Comparison of ENCODE assay signal across 9 mouse cellular contexts in the genomic region with DNA sequence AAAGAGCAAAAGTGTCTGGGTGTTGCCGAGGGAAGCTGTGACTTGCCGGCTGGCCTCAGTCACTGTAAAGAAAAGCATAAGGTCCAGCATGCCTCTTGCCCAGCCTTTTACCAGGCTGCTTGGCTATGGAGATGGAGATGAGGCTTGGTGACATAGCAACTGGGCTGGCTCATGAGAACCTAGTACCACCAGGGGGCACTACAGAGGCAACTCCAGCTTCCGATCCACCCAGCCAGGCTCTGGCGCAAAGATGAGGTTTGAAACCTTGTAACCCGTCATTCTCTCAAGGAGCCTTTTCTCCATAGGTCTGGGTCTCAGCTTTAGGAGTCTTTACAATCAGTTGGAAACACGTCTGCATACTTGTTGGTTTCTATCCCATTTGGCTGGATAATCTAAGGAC.
DNase-seq lines count a peak whose midpoint lies in the region; ATAC-seq lines count a peak whose summit lies in the region.
"Had no signal": no experiment of that assay in that cellular context is flagged by ENCODE, and none has a peak within 500 bp of the region (broad histone marks: within the 10 kb centered on the region; RNA-seq: fewer than 3 reads in every experiment).

No protein-coding gene starts in this region.

- H3K9ac ChIP-seq in forebrain, embryonic 12.5 days: no peak overlapping the region

- DNase-seq in R1 (ENCODE audit: low read depth, low spot score) (peak; percentile 80), MN1 (ENCODE audit: low spot score) (no peak)
- DNase-seq in c-Kit-positive CD71-negative TER-119-negative erythroid progenitor cells, embryonic 14.5 days (ENCODE audit: low read depth): peak; percentile 60
- peak; percentile 83 to 86 for DNase-seq in layer of hippocampus, postnatal 10 days (ENCODE audit: low spot score in 2 of 2)
- DNase-seq in right cerebral cortex, adult 18-20 months: peak; percentile 81

- ATAC-seq in forebrain, embryonic 12.5 days (ENCODE audit: low FRiP score): 0 out of 2 replicates have a peak, but pooled peaks have one; percentile 44
- peak; percentile 79 to 83 for ATAC-seq in hematopoietic stem cell, adult 5-6 weeks (replicated peaks in 1 of 2; ENCODE audit: insufficient read depth in 1 of 2, low FRiP score in 2 of 2, low TSS enrichment in 1 of 2, low read depth in 1 of 2, poor library complexity in 2 of 2, severe bottlenecking in 2 of 2)
- ATAC-seq in megakaryocyte, adult 5-6 weeks (ENCODE audit: poor library complexity, severe bottlenecking): peak; percentile 96

- H3K4me1 ChIP-seq in forebrain, embryonic 12.5 days: no peaks in the 10 kb centered on the region

- no peak overlapping the region for H3K4me2 ChIP-seq in forebrain, embryonic 12.5 days

- no peaks in the 10 kb centered on the region for H3K36me3 ChIP-seq in forebrain, embryonic 12.5 days (replicated peaks)

- no peak overlapping the region for H3K27ac ChIP-seq in forebrain, embryonic 12.5 days

- 19% methylated on average over 6 of the region's 6 CpGs for WGBS in forebrain, embryonic 12.5 days

- no peak overlapping the region for H3K4me3 ChIP-seq in forebrain, embryonic 12.5 days (replicated peaks)
- H3K4me3 ChIP-seq: myocyte had no signal

- no peaks in the 10 kb centered on the region; the same call in 1 of the 2 replicates for H3K9me3 ChIP-seq in forebrain, embryonic 12.5 days

- no peaks in the 10 kb centered on the region for H3K27me3 ChIP-seq in forebrain, embryonic 12.5 days

Comparison
In these comparisons a context has a peak if more than half of its experiments do, and no peak if none do; other contexts are left out.
1. ATAC-seq: peak in every context shown above with its lines; median percentile 96 in megakaryocyte, adult 5-6 weeks; 81 in hematopoietic stem cell, adult 5-6 weeks; 44 in forebrain, embryonic 12.5 days.